Mouse (Mus musculus) ES-CJ7 (cell line): ENCODE measurements at regions not wholly inside any gene's neighbourhood (a gene's known extent, or its start where the extent isn't known, plus 50 kb on each side); places are given as distances from the start of the nearest gene placed in this dataset.

ENCODE experiments used
- DNase-seq: peaks from one replicate; pipeline ENCODE4 v3.0.0; 2011; ENCODE audit warnings: low read depth, low spot score

DNA sequence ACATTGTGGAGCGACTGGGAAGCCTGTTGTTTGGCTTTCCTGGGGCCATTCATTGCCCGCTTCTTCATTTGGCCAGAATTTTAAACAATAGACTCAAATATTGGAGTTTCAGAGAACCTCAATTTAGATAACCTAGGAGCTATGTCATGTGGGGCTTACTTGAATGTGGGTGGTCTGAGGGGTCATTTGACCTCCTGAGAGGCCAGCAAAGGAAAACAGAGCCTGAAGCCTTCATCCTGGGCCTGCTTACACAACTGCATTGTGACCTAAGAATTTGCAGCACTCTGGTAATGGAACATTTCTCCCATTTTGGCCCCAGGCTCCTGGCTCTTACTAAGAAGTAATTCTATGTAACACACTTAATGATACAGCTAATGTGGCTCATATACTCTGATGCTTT lies 348.2 kb downstream of the Fat4 start:
- DNase-seq, result no peak

DNA sequence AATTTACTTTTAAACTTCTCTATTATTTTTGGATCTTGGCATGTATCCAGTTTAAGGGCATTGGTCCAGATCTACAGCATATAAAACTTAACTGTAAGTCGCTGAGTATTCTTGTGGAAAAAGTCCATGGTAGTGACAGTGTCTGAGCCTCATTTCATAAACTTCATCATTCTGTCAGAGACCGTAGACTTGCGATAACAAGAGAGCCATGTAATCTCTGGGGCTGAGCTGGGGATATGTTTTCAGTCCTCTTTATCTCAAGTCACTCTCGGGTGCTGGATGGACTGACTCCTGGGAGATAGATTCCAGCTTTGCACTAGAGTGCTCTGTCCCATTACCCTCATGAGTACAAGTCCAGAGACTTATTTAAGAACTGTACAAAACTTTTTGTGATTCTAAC lies 362.0 kb downstream of the Fat4 start:
- no peak for DNase-seq

DNA sequence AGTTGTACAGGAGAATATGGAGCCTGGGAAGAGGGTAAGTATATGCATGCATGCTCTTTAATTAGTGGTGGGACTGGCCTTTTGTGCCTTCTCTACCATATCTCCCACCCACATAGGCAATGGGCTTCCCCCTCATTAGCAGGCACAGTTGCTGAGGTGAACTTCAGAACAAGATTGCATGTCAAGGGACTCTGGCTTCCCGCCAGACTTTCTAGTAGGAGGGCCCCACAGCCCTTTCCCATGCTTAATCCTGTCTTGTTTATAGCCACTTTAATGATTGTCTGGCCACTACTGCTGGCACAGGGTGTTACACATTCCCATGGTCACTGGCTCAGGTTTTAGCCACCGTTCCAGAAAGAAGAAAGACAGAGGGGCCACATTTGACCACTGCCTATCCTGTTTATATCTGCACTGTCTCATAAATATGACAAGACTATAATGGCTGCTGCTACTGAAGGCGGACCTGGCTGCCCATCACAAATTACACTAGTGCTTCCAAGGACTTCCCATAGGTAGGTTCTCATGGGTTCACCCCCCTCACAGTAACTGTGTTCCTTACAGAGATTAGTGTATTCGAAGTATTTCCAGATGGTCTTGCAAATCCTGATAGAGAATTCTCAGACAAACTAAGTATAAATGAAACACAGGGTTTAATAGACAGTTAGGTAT lies 362.6 kb downstream of the Fat4 start:
- DNase-seq, result no peak

DNA sequence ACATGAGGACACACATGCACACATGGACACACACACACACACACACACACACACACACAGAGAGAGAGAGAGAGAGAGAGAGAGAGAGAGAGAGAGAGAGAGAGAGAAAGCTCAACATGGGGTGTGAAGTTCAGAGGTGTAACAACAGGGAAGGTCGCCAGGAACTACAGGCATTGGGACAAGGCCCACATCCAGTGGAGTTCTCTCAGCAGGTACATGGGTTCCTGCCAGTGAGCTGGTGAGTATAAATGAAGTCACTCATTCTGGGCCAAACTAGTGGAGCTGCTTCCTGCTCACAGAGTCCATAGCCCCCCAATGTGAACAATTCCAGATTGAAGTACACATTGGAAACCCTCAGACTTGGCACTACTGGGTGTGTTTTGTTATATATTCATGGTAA lies 366.3 kb downstream of the Fat4 start:
- no peak for DNase-seq

DNA sequence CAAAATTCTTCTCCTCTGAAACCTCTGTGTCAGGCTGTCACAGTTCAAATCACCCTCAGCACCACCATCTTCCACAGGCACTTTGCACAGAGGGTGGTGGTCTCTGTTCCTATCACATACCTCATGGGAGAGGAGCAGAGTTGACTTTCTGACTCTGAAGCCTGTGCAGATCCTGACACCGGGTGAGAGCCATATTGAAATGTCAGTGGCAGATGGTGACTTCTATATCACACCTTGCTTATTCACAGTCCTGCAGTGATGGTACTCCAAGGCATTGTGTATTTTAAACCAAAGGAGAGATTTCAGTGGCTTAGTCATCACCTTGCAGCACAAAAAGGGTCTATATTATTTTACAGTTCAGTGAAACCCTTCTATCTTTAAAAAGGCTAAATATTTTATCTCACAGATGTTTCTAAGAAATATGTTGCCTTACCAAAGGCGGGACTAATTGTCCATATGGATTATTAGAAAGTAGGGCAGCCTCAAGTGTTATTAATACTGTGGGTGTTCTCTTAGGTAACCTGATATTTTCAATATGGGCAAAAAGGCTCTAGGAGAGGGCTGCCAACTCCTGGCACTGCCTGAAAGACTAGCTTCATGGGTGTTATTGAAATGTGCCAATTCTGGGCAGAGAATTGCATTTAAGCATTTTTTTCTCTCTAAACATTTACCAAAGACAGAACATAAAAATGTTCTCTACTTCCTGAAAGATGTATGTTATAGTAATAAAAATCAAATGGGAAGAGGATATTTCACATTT lies 378.1 kb downstream of the Fat4 start:
- no peak for DNase-seq

DNA sequence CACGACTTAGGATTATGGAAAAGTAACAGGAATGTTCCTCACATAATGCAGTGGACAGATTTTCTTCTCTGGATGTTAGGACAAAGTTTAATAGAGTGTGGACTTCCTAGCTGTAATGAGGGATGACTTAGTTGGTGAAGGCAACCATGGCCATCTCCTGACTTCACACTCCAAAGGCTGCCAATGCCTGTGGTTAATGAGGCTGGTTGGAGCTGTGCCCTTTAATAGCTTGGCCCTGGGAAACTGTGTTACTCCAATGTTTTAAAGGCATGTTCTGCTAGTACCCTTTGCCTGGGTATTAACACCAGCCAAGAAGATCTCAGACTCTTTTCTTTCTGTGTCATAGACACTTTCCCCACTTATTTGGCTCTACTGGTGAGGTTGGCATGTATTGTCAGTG lies 378.9 kb downstream of the Fat4 start:
- no peak for DNase-seq

DNA sequence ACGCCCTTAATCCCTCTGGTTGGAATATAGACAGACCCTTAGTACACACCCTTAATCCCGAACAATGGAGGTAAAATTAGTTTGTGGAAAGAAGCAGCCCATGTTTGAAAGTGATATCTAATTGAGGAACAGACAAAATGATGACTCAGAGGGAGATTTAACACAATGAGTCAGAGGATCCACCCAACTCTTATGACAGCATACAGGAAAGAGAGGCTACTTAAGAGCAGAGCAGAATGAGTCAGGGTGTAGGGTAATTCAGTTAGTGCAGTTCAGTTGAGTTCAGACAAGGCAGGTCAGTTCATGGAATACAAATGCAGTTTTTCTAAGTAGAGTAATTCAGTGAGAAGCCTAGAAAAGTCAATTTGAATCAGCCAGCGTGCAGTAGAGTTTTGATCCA lies 382.6 kb downstream of the Fat4 start:
- DNase-seq, result no peak

DNA sequence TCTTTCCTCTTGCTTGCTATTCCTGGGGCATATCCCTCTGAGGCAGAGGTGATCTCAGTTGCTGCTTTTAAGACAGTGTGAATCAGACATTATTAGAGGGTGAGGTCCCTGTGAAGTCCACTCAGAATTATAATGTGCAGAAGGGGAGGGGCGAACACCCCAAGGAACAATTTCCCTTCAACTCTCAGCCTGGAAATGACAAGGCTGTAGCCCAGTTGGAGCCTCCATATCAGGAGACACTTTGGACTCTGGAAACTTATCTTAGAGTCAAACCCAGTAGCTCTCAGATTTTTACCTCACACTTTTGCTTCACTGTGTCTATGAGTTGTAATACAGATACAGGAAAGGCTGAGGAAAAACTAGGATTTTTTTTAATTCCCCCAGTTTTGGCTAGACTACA lies 385.9 kb downstream of the Fat4 start:
- no peak for DNase-seq

DNA sequence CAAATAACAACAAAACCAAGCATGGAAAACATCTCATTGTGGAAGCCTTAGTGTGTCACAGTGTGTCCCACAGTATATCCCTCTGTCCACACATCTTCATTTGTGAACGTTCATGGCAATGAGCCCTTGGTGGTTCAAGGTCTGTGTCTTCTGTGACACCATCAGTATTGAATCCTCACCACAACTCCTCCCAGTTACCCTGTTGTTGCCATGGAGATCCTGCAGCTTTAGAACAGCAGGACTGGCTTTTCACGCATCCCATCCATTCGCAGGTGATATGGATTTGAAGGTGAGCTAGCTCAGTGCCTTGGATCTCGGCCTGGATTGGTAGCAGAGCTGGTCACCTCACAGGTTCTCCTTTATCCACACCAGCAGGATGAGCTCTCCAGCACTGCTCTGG lies 390.2 kb downstream of the Fat4 start:
- no peak for DNase-seq

DNA sequence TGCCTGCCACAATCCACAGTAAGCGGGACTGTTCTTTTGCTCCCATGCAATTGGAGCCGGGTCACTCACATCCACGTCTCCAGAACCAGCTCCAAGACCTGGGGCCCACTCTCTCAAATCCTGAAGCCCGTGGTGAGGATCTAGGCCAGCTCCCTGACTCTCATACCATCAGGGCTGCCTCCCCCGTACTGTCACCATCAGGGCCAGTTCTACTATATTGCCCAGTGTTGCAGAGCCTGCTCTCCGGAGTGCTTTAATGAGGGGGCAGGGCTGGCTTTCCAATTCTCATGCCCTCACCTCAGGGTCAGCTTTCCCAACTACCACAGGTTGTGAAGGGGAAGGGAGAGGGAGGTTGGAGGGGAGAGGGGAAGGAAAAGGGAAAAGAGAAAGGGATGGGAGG lies 390.6 kb downstream of the Fat4 start:
- DNase-seq, result no peak

DNA sequence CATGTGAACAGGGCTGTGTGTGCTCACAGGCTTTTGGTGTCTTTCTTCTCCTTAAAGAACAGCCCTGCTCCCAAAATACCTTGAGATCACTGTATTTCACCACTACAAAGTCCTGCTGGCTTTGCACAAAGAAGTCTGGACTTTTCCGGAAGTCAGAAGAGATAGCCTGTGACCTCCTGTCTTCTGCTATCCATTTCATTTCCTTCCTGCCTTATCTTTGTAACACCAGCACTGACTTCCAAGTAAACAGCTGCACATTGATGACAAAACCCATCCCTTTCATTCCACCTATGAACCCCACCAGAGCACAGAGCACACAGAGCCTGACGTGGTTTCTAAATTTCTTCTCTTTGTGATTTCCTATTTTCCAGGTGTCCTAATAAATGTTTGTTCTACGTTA lies 408.5 kb downstream of the Fat4 start:
- no peak for DNase-seq

DNA sequence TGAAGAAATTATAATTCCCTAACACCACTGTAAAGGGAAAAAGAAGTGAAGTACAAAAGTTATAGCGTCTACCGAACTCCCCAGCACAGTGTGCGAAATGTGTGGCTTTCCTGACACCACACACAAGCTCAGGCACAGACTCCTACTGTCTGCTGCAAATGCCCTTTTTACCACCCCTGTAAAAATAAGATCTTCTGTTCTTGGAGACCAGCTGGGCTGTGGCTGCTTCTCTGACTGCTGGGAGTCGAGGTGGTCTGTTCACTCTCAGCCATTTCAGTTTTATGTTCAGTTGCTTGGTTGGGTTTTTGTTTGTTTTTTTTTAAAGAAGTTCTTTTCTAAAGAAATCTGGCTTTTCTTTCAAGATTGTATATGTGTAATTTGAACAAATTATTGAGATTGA lies 409.5 kb downstream of the Fat4 start:
- no peak for DNase-seq

DNA sequence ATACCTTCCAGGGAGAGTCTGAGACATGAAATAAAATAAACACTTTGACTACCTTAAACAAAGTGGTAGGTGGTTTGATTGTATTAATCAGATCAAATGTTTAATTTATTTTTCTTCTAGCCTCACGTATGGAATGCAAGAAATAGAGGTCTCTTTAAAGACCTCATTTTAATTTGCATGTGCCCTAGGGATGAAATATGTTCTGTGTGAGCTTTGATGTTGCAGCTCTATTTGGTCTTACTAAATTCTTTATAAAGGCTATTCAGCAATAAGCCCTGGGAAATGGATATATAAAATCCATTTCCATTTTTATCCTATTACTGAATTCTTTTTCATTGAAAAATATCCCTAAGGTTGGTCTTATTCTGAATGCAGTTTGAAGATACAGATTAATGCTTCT lies 422.7 kb downstream of the Fat4 start:
- DNase-seq, result no peak

DNA sequence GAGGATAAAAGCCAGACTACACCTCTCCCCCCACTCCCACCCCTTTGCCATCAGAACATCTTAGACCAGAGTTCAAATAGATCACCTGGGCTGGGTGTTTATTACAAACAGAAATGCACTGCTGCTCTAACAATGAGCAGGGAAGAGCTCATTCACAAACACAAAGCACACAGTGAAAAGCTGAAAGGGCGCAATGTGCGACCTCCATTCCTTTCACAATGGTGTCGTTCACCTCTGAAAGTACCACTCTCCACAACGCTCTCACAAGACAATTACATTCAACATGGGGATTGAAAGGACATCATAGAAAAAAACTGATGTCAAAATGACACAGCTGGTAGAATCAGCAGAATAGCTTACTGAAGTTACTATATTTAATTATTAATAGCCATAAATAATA lies 426.8 kb downstream of the Fat4 start:
- DNase-seq, result peak; percentile 19

DNA sequence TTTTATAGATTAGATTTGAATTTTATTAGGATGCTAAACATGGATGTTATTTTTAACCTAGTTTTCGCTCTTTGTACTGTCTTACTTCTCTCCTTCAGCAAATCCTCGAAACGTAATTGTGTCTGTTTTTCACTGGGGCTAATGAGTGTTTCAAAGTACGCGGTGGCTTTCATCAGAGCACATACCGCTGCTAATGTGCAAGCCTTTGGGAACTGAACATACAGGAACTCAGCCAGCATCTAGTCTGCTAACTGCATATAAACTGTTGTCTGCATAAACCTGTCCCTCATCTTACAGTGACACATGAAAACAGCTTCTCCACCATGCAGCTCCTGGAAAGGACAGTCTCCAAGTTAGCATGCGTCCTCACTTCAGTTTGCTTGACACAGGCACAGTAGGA lies 434.1 kb downstream of the Fat4 start:
- DNase-seq, result no peak

DNA sequence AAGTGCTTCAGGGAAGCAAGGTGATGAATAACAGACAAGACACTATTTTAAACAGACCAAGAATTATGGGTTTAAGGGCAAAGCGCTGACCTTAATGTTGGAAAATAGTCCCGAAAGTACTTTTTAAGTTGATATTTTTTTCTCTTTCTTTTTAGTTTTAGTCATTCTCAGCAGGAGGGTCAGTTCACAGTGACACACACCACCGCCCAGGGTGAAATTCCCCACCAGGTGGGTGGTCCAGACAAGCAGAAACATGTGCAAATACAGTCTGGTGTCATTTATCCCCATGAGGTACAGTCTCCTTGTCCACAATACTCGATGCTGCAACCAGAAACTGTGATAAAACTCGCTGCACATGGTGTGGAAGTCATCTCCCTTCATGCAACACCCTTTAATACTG lies 435.5 kb downstream of the Fat4 start:
- DNase-seq, result no peak

DNA sequence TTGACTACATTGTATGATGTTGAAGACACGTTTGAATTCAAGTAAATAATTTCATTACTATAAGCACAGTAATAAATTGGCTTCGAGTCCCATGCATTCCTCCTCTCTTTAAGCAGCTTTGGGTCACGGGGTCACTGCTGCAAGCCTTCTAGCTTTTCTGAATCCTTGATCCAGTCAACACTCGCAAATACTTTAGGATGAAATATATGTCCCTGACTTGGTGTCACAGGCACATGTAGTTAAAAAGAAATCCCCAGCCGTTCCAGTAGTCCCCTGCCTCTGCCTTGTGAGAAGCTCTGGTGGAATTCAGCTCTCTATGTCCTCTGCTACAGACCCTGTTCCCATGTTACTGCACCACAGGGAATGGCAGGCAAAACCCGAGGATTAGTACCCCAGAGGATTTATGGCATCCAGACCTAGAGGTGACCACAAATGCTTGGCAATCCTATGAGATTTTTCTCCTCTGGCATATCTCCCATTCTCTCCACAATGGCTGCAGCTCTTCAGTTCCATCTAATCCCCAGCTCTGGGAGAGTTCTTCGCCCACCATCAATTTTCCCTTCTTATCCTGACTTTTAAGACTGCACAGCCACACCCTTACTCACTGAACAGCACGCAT lies 449.0 kb downstream of the Fat4 start:
- no peak for DNase-seq

DNA sequence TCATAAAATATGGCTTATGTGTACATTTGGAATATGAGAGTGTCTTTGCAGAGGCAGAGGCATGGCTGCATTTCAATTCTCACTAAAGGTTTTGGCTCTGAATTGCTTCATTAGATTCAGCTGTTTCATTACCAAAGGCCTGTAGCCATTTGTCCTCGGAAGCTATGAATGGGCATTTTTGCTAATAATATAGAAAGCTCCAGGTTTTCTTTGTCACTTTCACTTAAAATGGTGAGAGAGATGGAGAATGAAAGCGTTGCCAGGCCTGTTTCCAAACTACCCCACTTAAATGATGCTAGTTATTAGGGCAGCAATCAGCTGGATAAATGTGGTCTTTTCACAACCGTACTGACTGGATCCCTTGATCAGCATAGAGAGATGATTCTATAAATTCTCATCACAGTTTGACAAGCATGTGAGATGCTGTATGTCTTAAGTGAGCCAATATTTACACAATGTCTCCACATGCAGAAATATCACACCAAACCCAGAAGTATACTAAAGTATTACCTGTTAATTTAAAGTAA lies 454.5 kb downstream of the Fat4 start:
- no peak for DNase-seq

DNA sequence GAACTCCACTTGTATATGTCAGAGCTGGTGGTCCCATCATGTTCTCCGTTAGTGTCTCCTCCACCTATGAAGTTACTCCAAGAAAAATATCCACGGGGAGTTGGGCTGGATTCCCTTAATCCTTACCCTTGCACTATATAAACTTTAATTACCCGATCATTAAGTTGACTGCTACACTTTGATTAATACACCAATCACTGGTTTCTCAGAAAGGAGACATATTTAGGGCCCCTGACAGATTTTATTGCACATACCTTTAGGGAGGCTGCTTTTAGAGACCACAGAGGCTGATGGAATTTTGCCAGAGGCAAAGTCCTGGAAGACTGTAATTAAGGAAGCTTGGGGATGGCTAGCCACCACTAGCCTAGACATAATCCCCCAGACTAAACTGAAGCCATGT lies 457.3 kb downstream of the Fat4 start:
- DNase-seq, result no peak

DNA sequence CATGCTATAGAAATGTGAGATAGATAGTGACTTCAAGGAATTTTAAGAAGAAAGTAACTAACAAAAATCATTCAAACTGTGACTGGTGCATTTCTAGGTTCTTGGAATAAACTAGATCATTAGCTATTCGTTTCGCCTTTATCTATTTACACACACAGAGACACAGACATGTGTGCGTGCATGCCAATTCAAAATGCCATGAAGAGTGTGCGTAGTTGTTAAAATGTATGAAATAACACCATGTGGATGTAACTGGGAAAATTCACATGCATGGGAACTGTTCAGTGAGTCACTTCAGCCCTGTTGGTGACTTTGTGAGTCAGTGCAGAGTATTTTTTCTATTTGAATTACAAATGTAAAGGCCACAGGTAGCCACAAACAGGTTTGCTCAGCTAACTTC lies 460.8 kb downstream of the Fat4 start:
- DNase-seq, result no peak

DNA sequence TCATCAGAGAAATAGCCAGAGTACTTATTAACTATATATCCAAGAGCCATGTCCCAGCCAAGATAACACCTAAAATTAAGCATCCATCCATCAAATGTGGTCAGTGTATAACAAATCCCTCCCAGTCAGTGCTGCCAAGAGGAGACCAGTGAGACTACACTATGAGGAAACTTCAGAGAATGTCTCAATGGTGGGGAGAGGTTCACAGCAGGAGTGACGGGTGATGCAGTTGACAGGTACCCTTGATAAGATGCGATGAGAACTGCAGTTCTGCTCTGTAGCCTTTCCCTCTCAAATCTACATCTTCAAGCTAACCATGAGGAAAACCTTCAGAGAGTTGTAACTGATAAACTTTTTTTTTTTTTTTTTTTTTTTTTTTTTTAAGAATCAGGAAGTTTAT lies 470.3 kb downstream of the Fat4 start:
- no peak for DNase-seq

DNA sequence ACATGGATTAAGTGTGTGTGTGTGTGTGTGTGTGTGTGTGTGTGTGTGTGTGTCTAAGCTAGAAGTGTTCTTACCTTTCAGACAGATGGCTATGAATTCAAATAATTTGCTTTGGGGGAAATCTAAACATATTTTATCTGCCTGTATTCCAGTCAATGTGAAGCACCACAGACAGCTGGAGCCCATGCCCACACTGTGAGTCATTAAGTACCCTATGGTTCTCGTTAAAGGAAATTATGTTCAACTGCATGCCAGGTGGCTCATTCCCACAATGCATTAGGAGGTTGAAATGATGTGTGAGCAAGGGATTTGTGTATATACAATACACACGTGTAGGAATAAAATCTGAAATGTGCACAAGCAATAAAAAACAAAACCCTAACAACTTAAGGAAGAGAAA lies 473.5 kb downstream of the Fat4 start:
- DNase-seq, result no peak

DNA sequence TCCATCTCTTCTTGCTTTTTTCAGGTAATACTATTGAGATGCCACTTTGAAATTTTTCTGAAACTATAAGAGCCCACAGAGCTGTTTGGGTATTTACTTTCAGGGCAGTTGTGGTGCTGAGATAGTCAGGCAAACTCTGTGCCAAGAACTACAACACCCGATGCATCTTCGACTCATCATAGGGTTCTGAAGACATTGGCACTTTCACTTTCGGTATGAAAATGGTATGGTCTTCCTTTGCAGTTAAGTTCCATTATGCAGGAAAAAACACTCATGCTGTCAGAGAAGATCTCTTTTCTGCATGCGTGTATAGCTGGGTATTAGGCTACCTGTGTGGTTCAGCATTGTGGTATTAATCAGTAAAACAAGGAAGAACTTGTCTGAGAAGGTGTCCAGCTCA lies 484.2 kb downstream of the Fat4 start:
- DNase-seq, result no peak
